Mouse (Mus musculus) lung, adult 18-20 months (tissue): ENCODE results near the gene Gm11627.

Source experiments
- DNase-seq, 2 experiments: peaks; one replicate each; pipeline ENCODE4 v3.0.0; 2022; ENCODE audit warnings: mixed read lengths in 2 of 2

Gm11627 gene

GRCm38 (mm10) chr11:102602816-102603495 lies 23.7 kb upstream of the Gm11627 start:
- DNase-seq = peak in 1 of 2 experiments; percentile 20

- no peak for DNase-seq
Observed at GRCm38 (mm10) chr11:102599912-102600311, 20.7 kb upstream of the Gm11627 start.

DNA sequence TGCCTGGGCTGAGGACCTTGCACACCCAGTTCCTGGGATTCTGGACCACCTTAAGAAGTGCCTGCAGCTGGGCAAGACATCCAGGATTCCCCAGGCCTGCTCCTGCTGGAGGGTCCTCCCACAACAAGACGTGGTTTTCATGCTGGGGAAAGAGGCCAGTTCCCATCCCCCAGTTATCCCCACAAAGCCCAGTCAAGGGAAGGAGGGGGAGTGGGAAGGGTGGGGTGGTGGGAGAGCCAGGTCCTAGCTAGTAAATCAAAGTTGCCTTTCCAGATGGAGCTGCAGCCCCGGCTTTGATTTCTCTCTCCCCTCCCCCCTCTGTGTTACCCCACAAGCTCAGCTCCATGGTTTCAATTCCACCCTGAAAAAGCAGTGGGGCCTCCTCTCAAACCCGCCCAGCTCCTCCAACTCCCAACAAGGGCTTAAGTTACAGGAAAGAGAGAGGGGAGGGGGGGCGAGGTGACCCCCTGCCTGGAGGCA lies 16.1 kb upstream of the Gm11627 start:
- DNase-seq = no peak

DNA sequence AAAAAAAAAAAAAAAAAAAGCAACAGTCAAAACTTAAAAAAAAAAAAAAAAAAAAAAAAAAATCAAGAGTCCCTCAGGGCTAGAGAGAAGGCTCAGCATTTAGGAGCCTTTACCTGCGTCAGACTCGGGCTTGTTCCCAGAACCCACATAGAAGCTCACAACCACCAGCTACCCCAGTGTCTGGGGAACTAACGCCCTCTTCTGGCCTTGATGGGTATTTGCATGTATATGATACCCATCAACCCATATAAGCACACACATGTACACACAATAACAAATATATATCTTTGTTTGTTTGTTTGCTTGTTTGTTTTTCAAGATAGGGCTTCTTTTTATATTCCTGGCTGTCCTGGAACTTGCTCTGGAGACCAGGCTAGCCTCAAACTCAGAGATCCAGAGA lies 8.3 kb upstream of the Gm11627 start:
- no peak for DNase-seq

- DNase-seq = no peak
Observed at GRCm38 (mm10) chr11:102586445-102587130, 7.3 kb upstream of the Gm11627 start.

DNA sequence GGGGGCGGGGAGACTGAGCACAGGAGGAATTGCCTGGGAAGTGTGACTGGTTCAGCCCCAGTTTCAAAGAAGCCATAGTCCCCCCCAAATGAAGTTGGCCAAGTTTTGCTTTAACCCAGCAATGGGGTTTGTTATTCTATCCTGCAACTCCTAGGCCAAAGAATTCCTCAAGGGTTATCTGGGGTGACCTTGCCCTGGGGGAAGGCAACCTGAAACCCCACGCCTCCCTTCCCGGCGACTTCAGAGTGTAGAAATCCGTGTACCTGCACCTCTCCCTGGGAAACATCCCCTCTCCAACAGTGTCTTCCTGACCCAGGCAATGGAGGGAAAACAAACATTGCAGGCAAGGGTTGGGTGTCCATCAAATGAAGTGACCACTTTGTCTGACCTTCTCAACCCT lies 3.5 kb upstream of the Gm11627 start:
- DNase-seq = no peak

- DNase-seq = peak; percentile 56 to 58
Observed at GRCm38 (mm10) chr11:102582016-102582610, 2.9 kb upstream of the Gm11627 start.

GRCm38 (mm10) chr11:102581281-102582015 lies 2.2 kb upstream of the Gm11627 start:
- no peak for DNase-seq

- no peak for DNase-seq
Observed at GRCm38 (mm10) chr11:102580034-102580330, 721 bp upstream of the Gm11627 start.

GRCm38 (mm10) chr11:102578341-102579118 lies 731 bp downstream of the Gm11627 start:
- DNase-seq = peak; percentile 83 to 86

GRCm38 (mm10) chr11:102576050-102576754 lies 3.1 kb downstream of the Gm11627 start:
- DNase-seq = peak in 1 of 2 experiments; percentile 20

- no peak for DNase-seq
Observed at GRCm38 (mm10) chr11:102575034-102575433, 4.2 kb downstream of the Gm11627 start.

DNA sequence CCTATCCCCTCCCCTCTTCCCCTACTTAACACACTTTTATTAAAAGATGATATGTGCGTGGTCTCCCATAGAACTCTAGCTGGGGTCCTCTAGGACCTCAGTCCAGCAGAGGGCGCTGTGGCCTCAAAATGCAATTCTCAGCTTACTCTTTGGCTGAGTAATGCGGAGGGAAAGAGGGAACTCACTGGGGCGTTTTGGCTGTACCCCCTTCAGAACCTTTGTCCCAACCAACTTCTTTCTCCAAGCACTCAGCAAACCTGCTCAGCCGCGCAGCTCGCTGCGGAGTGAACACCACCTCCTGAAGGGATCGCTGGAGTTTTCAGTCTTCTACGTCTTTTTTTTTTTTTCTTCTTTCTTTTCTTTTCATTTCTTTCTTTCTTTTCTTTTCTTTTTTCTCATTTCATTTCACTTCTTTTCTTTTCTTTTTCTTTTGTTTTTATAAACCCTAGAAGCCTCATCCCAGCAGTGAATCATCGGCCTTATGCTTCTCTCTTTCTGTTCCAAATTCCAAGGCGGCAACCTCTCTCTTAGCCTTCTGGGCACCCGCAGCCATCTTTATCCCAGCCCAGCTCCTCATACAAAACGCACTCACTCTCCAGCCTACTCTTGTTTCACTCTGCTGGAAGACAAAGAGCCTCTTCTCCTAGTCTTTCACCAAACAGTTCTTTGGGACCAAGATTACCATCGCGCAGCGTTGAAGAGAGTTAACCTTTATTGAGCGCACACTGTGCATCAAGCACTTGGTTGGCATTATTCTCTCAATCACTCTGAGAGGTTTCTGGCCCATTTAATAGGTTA lies 6.2 kb downstream of the Gm11627 start:
- DNase-seq = peak; percentile 79 to 82

- DNase-seq = no peak
Observed at GRCm38 (mm10) chr11:102568756-102569377, 10.4 kb downstream of the Gm11627 start.

DNA sequence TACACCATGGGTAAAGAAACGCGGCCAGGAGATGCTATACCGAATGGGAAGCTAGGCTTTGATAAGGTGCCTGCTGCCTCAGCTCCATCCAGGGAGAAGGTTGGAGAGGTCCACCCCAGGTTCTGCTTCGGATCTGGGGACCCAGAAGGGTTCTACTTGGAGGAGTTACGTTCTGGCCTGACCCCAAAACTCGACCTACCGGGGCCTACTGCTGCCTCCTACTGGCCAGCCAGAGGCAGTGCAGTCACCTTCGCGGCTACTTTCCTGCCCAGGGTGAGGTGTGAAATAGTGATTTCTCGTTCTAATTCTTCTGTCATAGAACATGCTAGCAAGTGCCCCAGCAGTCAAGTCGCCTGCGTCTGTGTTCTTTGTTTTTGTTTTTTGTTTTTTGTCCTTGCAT lies 11.1 kb downstream of the Gm11627 start:
- DNase-seq = no peak

DNA sequence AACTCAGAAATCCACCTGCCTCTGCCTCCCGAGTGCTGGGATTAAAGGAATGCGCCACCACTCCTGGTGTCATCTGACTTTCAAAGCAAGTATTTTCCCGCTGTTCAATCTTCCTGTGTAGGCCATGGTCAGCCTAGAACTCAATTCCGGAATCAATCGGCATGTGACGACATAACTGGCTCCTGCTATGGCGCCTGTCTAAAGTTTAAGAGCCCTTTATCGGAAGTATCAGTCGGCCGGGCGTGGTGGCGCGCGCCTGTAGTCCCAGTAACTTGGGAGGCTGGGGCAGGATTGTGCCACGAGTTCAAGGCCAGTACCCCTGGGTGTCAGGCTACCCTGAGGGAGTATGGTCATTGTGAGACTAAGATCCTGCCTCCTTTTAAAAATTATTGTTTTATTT lies 11.5 kb downstream of the Gm11627 start:
- no peak for DNase-seq

- no peak for DNase-seq
Observed at GRCm38 (mm10) chr11:102567157-102567556, 12.1 kb downstream of the Gm11627 start.

DNA sequence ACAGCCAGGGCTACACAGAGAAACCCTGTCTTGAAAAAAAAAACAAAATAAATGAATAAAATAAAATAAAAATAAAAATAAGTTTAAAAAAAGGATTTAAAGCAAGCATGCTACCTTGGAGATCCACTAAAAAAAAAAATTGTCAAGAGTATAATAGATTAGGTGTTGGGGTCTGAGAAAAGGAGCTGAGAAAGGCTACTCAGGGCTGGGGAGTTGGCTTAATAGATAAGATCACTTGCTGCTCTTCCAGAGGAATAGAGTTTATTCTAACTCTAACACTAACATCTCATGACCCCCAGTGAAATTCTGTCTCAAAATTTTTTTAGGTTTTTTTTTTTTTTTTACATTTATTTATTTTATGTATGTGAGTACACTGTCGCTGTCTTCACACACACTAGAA lies 13.0 kb downstream of the Gm11627 start:
- no peak for DNase-seq

DNA sequence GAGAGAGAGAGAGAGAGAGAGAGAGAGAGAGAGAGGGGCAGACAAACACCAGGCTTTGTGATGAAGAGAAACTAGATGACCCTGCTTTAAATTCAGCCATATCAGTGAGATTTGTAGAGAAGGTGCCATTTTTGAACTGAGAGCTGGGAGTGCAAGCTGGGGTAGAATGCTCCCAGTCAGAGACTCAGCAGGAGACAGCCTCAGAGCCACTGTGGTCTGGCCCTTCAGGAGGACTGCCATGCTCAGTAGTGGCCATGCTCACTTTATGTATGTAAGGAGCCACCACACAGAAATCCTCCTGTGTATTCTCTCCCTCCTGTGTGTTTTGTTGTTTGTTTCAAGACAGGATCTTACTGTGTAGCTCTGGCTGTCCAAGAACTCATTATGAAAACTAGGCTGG lies 13.5 kb downstream of the Gm11627 start:
- no peak for DNase-seq

DNA sequence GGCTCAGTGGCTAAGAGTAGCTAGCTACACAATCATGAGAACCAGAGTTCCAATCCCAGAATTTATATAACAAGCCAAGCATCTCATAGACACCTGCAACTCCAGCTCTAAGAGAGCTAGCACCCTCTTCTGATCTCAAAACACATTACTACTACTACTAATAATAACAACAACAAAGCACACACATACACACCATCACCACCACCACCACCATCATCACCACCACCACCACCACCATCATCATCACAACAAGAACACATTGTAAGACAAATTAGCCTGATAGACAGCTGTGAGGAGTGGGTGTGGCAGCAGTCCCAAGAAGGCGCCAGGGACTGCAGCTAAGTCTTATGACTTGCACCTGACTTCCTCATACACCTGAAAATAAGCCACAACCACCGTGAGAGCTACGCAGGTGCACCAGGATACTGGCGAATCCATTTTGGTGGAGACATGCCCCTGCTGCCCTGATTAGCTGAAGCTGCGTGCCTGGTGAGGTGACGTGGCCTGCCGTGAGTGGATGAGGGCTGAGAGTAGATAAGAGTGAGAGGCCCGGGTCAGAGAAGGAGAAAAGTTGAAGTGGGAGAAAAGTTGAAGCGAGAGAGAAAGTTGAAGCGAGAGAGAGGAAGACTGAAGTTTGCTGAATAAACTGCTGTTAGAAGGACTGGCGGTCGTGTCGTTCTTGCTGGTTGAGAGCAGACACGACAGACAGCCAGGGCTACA lies 14.1 kb downstream of the Gm11627 start:
- DNase-seq = peak; percentile 36 to 45
